Mouse (Mus musculus) ZHBTc4 (cell line): ENCODE data around the gene Gm10719.
"Not testable (repeated sequence)": the region's sequence is repeated elsewhere in the genome, so short reads cannot be mapped to it uniquely, and the experiment has no call there.

Experiments
- DNase-seq: peaks from one replicate; pipeline ENCODE4 v3.0.0-alpha.2; 2011; ENCODE audit warnings: low read depth, low spot score

Gm10719 gene

DNA sequence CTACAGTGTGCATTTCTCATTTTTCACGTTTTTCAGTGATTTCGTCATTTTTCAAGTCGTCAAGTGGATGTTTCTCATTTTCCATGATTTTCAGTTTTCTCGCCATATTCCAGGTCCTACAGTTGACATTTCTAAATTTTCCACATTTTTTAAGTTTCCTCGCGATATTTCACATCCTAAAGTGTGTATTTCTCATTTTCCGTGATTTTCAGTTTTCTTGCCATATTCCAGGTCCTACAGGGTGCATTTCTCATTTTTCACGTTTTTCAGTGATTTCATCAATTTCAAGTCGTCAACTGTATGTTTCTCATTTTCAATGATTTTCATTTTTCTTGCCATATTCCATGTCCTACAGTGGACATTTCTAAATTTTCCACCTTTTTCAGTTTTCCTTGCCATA lies at the start of gene Gm10719:
Gene Gm10719, plus strand, starts transcription at position 301 of the 400 bp plus-strand sequence.
- not testable (repeated sequence) for DNase-seq

DNA sequence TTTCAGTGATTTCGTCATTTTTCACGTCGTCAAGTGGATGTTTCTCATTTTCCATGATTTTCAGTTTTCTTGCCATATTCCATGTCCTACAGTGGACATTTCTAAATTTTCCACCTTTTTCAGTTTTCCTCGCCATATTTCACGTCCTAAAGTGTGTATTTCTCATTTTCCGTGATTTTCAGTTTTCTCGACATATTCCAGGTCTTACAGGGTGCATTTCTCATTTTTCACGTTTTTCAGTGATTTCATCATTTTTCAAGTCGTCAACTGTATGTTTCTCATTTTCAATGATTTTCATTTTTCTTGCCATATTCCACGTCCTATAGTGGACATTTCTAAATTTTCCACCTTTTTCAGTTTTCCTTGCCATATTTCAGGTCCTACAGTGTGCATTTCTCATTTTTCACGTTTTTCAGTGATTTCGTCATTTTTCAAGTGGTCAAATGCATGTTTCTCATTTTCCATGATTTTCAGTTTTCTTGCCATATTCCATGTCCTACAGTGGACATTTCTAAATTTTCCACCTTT lies 16.7 kb upstream of the Gm10719 start, which contains the start of gene Gm10722:
Gene Gm10722, plus strand, starts transcription at position 478 of the 528 bp plus-strand sequence.
- DNase-seq: peak; percentile 46

DNA sequence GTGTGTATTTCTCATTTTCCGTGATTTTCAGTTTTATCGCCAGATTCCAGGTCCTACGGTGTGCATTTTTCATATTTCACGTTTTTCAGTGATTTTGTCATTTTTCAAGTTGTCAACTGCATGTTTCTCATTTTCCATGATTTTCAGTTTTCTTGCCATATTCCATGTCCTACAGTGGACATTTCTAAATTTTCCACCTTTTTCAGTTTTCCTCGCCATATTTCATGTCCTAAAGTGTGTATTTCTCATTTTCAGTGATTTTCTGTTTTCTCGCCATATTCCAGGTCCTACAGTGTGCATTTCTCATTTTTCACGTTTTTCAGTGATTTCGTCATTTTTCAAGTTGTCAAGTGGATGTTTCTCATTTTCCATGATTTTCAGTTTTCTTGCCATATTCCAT lies 16.2 kb upstream of the Gm10719 start:
- not testable (repeated sequence) for DNase-seq

- DNase-seq: peak; percentile 6
Observed at GRCm38 (mm10) chr9:3001948-3002659, 15.1 kb upstream of the Gm10719 start.

DNA sequence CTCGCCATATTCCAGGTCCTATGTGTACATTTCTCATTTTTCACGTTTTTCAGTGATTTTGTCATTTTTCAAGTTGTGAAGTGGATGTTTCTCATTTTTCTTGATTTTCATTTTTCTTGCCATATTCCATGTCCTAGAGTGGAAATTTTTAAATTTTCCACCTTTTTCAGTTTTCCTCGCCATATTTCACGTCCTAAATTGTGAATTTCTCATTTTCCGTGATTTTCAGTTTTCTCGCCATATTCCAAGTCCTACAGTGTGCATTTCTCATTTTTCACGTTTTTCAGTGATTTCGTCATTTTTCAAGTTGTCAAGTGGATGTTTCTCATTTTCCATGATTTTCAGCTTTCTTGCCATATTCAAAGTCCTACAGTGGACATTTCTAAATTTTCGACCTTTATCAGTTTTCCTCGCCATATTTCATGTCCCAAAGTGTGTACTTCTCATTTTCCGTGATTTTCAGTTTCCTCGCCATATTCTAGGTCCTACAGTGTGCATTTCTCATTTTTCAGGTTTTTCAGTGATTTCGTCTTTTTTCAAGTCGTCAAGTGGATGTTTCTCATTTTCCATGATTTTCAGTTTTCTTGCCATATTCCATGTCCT lies 14.3 kb upstream of the Gm10719 start, which contains the start of gene Gm11168:
Gene Gm11168, plus strand, starts transcription at position 553 of the 603 bp plus-strand sequence.
- DNase-seq: not testable (repeated sequence)

DNA sequence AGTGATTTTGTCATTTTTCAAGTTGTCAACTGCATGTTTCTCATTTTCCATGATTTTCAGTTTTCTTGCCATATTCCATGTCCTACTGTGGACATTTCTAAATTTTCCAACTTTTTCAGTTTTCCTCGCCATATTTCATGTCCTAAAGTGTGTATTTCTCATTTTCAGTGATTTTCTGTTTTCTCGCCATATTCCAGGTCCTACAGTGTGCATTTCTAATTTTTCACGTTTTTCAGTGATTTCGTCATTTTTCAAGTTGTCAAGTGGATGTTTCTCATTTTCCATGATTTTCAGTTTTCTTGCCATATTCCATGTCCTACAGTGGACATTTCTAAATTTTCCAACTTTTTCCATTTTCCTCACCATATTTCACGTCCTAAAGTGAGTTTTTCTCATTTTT lies 11.0 kb upstream of the Gm10719 start:
- not testable (repeated sequence) for DNase-seq

- DNase-seq: not testable (repeated sequence)
Observed at GRCm38 (mm10) chr9:3006636-3007035, 10.6 kb upstream of the Gm10719 start.

DNA sequence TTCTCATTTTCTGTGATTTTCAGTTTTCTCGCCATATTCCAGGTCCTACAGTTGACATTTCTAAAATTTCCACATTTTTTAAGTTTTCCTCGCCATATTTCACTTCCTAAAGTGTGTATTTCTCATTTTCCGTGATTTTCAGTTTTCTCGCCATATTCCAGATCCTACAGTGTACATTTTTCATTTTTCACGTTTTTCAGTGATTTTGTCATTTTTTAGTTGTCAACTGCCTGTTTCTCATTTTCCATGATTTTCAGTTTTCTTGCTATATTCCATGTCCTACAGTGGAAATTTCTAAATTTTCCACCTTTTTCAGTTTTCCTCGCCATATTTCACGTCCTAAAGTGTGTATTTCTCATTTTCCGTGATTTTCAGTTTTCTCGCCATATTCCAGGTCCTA lies 9.9 kb upstream of the Gm10719 start:
- DNase-seq: peak; percentile 9

DNA sequence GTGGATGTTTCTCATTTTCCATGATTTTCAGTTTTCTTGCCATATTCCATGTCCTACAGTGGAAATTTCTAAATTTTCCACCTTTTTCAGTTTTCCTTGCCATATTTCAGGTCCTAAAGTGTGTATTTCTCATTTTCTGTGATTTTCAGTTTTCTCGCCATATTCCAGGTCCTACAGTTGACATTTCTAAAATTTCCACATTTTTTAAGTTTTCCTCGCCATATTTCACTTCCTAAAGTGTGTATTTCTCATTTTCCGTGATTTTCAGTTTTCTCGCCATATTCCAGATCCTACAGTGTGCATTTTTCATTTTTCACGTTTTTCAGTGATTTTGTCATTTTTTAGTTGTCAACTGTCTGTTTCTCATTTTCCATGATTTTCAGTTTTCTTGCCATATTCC lies 7.9 kb upstream of the Gm10719 start:
- DNase-seq: not testable (repeated sequence)

- not testable (repeated sequence) for DNase-seq
Observed at GRCm38 (mm10) chr9:3012054-3012621, 5.1 kb upstream of the Gm10719 start.

DNA sequence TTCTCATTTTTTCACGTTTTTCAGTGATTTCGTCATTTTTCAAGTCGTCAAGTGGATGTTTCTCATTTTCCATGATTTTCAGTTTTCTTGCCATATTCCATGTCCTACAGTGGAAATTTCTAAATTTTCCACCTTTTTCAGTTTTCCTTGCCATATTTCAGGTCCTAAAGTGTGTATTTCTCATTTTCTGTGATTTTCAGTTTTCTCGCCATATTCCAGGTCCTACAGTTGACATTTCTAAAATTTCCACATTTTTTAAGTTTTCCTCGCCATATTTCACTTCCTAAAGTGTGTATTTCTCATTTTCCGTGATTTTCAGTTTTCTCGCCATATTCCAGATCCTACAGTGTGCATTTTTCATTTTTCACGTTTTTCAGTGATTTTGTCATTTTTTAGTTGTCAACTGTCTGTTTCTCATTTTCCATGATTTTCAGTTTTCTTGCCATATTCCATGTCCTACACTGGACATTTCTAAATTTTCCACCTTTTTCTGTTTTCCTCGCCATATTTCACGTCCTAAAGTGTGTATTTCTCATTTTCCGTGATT lies 4.4 kb upstream of the Gm10719 start, which contains the start of gene Gm10721:
Gene Gm10721, plus strand, starts transcription at position 408 of the 547 bp plus-strand sequence.
- DNase-seq: not testable (repeated sequence)

DNA sequence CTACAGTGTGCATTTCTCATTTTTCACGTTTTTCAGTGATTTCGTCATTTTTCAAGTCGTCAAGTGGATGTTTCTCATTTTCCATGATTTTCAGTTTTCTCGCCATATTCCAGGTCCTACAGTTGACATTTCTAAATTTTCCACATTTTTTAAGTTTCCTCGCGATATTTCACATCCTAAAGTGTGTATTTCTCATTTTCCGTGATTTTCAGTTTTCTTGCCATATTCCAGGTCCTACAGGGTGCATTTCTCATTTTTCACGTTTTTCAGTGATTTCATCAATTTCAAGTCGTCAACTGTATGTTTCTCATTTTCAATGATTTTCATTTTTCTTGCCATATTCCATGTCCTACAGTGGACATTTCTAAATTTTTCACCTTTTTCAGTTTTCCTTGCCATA lies 1.9 kb upstream of the Gm10719 start, which contains the start of gene Gm10720:
Gene Gm10720, plus strand, starts transcription at position 301 of the 400 bp plus-strand sequence.
- not testable (repeated sequence) for DNase-seq

DNA sequence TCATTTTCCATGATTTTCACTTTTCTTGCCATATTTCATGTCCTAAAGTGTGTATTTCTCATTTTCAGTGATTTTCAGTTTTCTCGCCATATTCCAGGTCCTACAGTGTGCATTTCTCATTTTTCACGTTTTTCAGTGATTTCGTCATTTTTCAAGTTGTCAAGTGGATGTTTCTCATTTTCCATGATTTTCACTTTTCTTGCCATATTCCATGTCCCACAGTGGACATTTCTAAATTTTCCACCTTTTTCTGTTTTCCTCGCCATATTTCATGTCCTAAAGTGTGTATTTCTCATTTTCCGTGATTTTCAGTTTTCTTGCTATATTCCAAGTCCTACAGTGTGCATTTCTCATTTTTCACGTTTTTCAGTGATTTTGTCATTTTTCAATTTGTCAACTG lies 1.3 kb upstream of the Gm10719 start:
- not testable (repeated sequence) for DNase-seq

DNA sequence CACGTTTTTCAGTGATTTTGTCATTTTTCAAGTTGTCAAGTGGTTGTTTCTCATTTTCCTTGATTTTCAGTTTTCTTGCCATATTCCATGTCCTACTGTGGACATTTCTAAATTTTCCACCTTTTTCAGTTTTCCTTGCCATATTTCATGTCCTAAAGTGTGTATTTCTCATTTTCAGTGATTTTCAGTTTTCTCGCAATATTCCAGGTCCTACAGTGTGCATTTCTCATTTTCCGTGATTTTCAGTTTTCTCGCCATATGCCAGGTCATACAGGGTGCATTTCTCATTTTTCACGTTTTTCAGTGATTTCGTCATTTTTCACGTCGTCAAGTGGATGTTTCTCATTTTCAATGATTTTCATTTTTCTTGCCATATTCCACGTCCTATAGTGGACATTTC lies 1.7 kb downstream of the Gm10719 start:
- not testable (repeated sequence) for DNase-seq

GRCm38 (mm10) chr9:3019835-3020727 lies 2.9 kb downstream of the Gm10719 start:
- not testable (repeated sequence) for DNase-seq

DNA sequence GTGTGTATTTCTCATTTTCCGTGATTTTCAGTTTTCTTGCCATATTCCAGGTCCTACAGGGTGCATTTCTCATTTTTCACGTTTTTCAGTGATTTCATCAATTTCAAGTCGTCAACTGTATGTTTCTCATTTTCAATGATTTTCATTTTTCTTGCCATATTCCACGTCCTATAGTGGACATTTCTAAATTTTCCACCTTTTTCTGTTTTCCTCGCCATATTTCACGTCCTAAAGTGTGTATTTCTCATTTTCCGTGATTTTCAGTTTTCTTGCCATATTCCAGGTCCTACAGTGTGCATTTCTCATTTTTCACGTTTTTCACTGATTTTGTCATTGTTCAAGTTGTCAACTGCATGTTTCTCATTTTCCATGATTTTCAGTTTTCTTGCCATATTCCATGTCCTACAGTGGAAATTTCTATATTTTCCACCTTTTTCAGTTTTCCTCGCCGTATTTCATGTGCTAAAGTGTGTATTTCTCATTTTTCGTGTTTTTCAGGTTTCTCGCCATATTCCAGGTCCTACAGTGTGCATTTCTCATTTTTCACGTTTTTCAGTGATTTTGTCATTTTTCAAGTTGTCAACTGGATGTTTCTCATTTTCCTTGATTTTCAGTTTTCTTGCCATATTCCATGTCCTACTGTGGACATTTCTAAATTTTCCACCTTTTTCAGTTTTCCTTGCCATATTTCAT lies 5.3 kb downstream of the Gm10719 start:
- peak; percentile 11 for DNase-seq

DNA sequence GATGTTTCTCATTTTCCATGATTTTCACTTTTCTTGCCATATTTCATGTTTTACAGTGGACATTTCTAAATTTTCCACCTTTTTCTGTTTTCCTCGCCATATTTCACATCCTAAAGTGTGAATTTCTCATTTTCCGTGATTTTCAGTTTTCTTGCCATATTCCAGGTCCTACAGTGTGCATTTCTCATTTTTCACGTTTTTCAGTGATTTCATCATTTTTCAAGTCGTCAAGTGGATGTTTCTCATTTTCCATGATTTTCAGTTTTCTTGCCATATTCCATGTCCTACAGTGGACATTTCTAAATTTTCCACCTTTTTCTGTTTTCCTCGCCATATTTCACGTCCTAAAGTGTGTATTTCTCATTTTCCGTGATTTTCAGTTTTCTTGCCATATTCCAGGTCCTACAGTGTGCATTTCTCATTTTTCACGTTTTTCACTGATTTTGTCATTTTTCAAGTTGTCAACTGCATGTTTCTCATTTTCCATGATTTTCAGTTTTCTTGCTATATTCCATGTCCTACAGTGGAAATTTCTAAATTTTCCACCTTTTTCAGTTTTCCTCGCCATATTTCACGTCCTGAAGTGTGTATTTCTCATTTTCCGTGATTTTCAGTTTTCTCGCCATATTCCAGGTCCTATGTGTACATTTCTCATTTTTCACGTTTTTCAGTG lies 6.2 kb downstream of the Gm10719 start, which contains the start of gene Gm10718:
Gene Gm10718, plus strand, starts transcription at position 236 of the 673 bp plus-strand sequence.
- DNase-seq: not testable (repeated sequence)

GRCm38 (mm10) chr9:3023985-3024648 lies 6.9 kb downstream of the Gm10719 start:
- DNase-seq: not testable (repeated sequence)
